Mouse (Mus musculus): Measurements from ENCODE around the gene Trpm2. TPM values are rescaled to one million over a fixed set of nuclear protein-coding genes. Genes with fewer than 3 reads are reported as not detected.

Trpm2 gene
- polyA plus RNA-seq, 1 experiment from 2014 or later: 0.85 TPM

DNA sequence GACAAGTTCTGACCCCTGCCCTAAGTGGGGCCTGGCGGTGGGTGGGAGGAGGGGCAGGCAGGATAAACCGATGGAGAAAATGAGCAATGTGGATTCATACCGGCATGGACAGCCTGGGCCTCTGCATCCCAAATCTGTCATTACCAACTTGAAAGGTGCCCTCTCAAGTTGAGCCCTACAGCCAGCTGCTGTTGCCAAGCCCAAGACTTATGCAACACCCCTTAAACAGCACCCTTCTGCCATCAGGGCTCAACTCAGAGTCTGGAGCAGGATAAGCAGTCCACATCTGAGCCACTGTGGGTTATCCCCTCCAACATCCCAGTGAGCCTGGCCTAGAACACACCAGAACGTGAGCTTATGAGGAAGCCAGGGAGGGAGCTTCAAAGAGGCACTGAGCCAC, 57.1 kb downstream of the Trpm2 start:
- ATAC-seq (ENCODE audit: low FRiP score, low TSS enrichment) (no peak), DNase-seq (ENCODE audit: low spot score) (no peak)
- no peak overlapping the region for H3K4me2 ChIP-seq (replicated peaks; ENCODE audit: low read depth)
- no peak overlapping the region for H3K9ac ChIP-seq (ENCODE audit: low read length)
- 72% methylated on average over 4 of the region's 4 CpGs for WGBS
- H3K27me3 ChIP-seq (ENCODE audit: control insufficient read depth, insufficient read depth, low read length): no peaks in the 10 kb centered on the region
- TF ChIP-seq CTCF (IDR thresholded peaks at IDR 0.05; ENCODE audit: low read depth) (no peak), EP300 (optimal IDR thresholded peaks at IDR 0.05) (no peak)
- no peak overlapping the region for H3K4me3 ChIP-seq (ENCODE audit: low read depth, low read length)
- no peaks in the 10 kb centered on the region for H3K4me1 ChIP-seq (replicated peaks; ENCODE audit: control insufficient read depth, insufficient read depth)
- H3K36me3 ChIP-seq (ENCODE audit: control insufficient read depth, insufficient read depth, low read length): no peaks in the 10 kb centered on the region
- no peaks in the 10 kb centered on the region for H3K9me3 ChIP-seq (ENCODE audit: control insufficient read depth, low read length)
- no peak overlapping the region for H3K27ac ChIP-seq (replicated peaks)

GRCm38 (mm10) chr10:77912605-77913004, 57.8 kb downstream of the Trpm2 start:
- no peaks in the 10 kb centered on the region for H3K27me3 ChIP-seq (ENCODE audit: control insufficient read depth, insufficient read depth, low read length)
- H3K9ac ChIP-seq (ENCODE audit: low read length): no peak overlapping the region
- H3K4me2 ChIP-seq (replicated peaks; ENCODE audit: low read depth): no peak overlapping the region
- H3K4me1 ChIP-seq (replicated peaks; ENCODE audit: control insufficient read depth, insufficient read depth): no peaks in the 10 kb centered on the region
- TF ChIP-seq EP300 (optimal IDR thresholded peaks at IDR 0.05): no peak
- no peak for TF ChIP-seq CTCF (IDR thresholded peaks at IDR 0.05; ENCODE audit: low read depth)
- no peaks in the 10 kb centered on the region for H3K36me3 ChIP-seq (ENCODE audit: control insufficient read depth, insufficient read depth, low read length)
- H3K4me3 ChIP-seq (ENCODE audit: low read depth, low read length): no peak overlapping the region
- 0 out of 2 replicates have a peak, but pooled peaks have one; percentile 45 for ATAC-seq (ENCODE audit: low FRiP score, low TSS enrichment)
- no peaks in the 10 kb centered on the region for H3K9me3 ChIP-seq (ENCODE audit: control insufficient read depth, low read length)
- DNase-seq (ENCODE audit: low spot score): no peak
- no peak overlapping the region for H3K27ac ChIP-seq (replicated peaks)
- WGBS: 51% methylated on average over 7 of the region's 7 CpGs

- 6% methylated on average over 29 of the region's 35 CpGs for WGBS
- Histone ChIP-seq H3K4me2 (replicated peaks; ENCODE audit: low read depth) (peak overlapping the region; percentile 81), H3K4me3 (ENCODE audit: low read depth, low read length) (peak overlapping the region; percentile 60), H3K27ac (replicated peaks) (no peak overlapping the region), H3K9ac (ENCODE audit: low read length) (peak overlapping the region; percentile 27; the same call in 1 of the 2 replicates), H3K36me3 (ENCODE audit: control insufficient read depth, insufficient read depth, low read length) (no peaks in the 10 kb centered on the region), H3K27me3 (ENCODE audit: control insufficient read depth, insufficient read depth, low read length) (no peaks in the 10 kb centered on the region), H3K4me1 (replicated peaks; ENCODE audit: control insufficient read depth, insufficient read depth) (no peaks in the 10 kb centered on the region; the same call in 1 of the 2 replicates), H3K9me3 (ENCODE audit: control insufficient read depth, low read length) (no peaks in the 10 kb centered on the region)
- no peak for TF ChIP-seq EP300 (optimal IDR thresholded peaks at IDR 0.05)
- no peak for TF ChIP-seq CTCF (IDR thresholded peaks at IDR 0.05; ENCODE audit: low read depth)
- DNase-seq (ENCODE audit: low spot score) (peak; percentile 87), ATAC-seq (ENCODE audit: low FRiP score, low TSS enrichment) (peak; percentile 84)
Measured at GRCm38 (mm10) chr10:77902894-77903715, 67.3 kb downstream of the Trpm2 start.

GRCm38 (mm10) chr10:77902211-77902893, 68.0 kb downstream of the Trpm2 start, which contains the start of gene Lrrc3:
Gene Lrrc3, minus strand, starts transcription at chr10:77902536.
- H3K4me2 ChIP-seq (replicated peaks; ENCODE audit: low read depth): peak within 1 kb of the TSS; percentile 81
- H3K4me1 ChIP-seq (replicated peaks; ENCODE audit: control insufficient read depth, insufficient read depth): no peaks in the 10 kb centered on the region; the same call in 1 of the 2 replicates
- peak within 1 kb of the TSS; percentile 61 for H3K9ac ChIP-seq (ENCODE audit: low read length)
- ATAC-seq (ENCODE audit: low FRiP score, low TSS enrichment) (peak; percentile 77), DNase-seq (ENCODE audit: low spot score) (peak; percentile 83)
- H3K36me3 ChIP-seq (ENCODE audit: control insufficient read depth, insufficient read depth, low read length): no peaks in the 10 kb centered on the region
- no peaks in the 10 kb centered on the region for H3K9me3 ChIP-seq (ENCODE audit: control insufficient read depth, low read length)
- WGBS: 2% methylated on average over 26 of the region's 46 CpGs
- H3K4me3 ChIP-seq (ENCODE audit: low read depth, low read length): peak within 1 kb of the TSS; percentile 60
- TF ChIP-seq EP300 (optimal IDR thresholded peaks at IDR 0.05): no peak
- peak; percentile 56 for TF ChIP-seq CTCF (IDR thresholded peaks at IDR 0.05; ENCODE audit: low read depth)
- no peaks in the 10 kb centered on the region for H3K27me3 ChIP-seq (ENCODE audit: control insufficient read depth, insufficient read depth, low read length)
- no peak within 1 kb of the TSS for H3K27ac ChIP-seq (replicated peaks)

DNA sequence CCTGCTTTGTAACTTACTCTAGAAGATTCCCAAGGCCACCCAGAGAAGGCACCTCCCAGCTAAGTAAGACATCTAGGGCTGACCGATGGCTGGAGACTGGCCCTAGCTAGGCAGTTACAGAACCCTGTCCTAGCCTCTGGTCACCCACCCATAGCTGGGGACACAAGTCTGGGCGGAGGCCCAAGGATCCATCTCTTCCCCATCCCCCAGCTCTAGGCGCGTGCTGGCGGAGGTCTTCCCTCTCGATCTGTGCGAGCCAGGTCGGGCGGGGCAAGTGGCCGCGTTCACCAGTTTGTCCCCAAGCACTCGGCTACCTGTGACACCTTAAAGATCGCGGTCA, 68.5 kb downstream of the Trpm2 start:
- WGBS: 3% methylated on average over 14 of the region's 14 CpGs
- Histone ChIP-seq H3K9me3 (ENCODE audit: control insufficient read depth, low read length) (no peaks in the 10 kb centered on the region), H3K4me2 (replicated peaks; ENCODE audit: low read depth) (peak overlapping the region; percentile 81), H3K4me3 (ENCODE audit: low read depth, low read length) (peak overlapping the region; percentile 60), H3K36me3 (ENCODE audit: control insufficient read depth, insufficient read depth, low read length) (no peaks in the 10 kb centered on the region), H3K27me3 (ENCODE audit: control insufficient read depth, insufficient read depth, low read length) (no peaks in the 10 kb centered on the region), H3K27ac (replicated peaks) (no peak overlapping the region), H3K4me1 (replicated peaks; ENCODE audit: control insufficient read depth, insufficient read depth) (no peaks in the 10 kb centered on the region; the same call in 1 of the 2 replicates), H3K9ac (ENCODE audit: low read length) (peak overlapping the region; percentile 61)
- ATAC-seq (ENCODE audit: low FRiP score, low TSS enrichment) (peak; percentile 31; the same call in 1 of the 2 replicates), DNase-seq (ENCODE audit: low spot score) (no peak)
- TF ChIP-seq EP300 (optimal IDR thresholded peaks at IDR 0.05): no peak
- no peak for TF ChIP-seq CTCF (IDR thresholded peaks at IDR 0.05; ENCODE audit: low read depth)

All from stomach, postnatal 0 days (tissue).